Mouse (Mus musculus): Measurements from ENCODE around the gene Bcl3. TPM values are rescaled to one million over a fixed set of nuclear protein-coding genes. Genes with fewer than 3 reads are reported as not detected.

Bcl3 gene
- polyA plus RNA-seq, 1 experiment: 0.42 TPM

GRCm38 (mm10) chr7:19840371-19840770 is 17.8 kb upstream of the Bcl3 start:
- H3K4me1 ChIP-seq (ENCODE audit: control insufficient read depth, insufficient read depth, low read length): no peaks in the 10 kb centered on the region
- no peak overlapping the region for H3K4me3 ChIP-seq (ENCODE audit: insufficient read depth, low read length)
- no peak overlapping the region for H3K27ac ChIP-seq (ENCODE audit: insufficient read depth, low read length)
- no peak for TF ChIP-seq CTCF (IDR thresholded peaks at IDR 0.05; ENCODE audit: extremely low read depth, insufficient read depth, low read length)
- no peak for TF ChIP-seq POLR2A (IDR thresholded peaks at IDR 0.05; ENCODE audit: extremely low read depth, insufficient read depth, low read length)

- TF ChIP-seq POLR2A (IDR thresholded peaks at IDR 0.05; ENCODE audit: extremely low read depth, insufficient read depth, low read length) (no peak), CTCF (IDR thresholded peaks at IDR 0.05; ENCODE audit: extremely low read depth, insufficient read depth, low read length) (no peak)
- Histone ChIP-seq H3K4me3 (ENCODE audit: insufficient read depth, low read length) (no peak overlapping the region), H3K4me1 (ENCODE audit: control insufficient read depth, insufficient read depth, low read length) (no peaks in the 10 kb centered on the region), H3K27ac (ENCODE audit: insufficient read depth, low read length) (no peak overlapping the region)
Observed at GRCm38 (mm10) chr7:19836843-19837242, 14.3 kb upstream of the Bcl3 start.

GRCm38 (mm10) chr7:19834055-19834454 is 11.5 kb upstream of the Bcl3 start:
- Histone ChIP-seq H3K4me1 (ENCODE audit: control insufficient read depth, insufficient read depth, low read length) (no peaks in the 10 kb centered on the region), H3K27ac (ENCODE audit: insufficient read depth, low read length) (no peak overlapping the region), H3K4me3 (ENCODE audit: insufficient read depth, low read length) (no peak overlapping the region)
- TF ChIP-seq CTCF (IDR thresholded peaks at IDR 0.05; ENCODE audit: extremely low read depth, insufficient read depth, low read length) (no peak), POLR2A (IDR thresholded peaks at IDR 0.05; ENCODE audit: extremely low read depth, insufficient read depth, low read length) (no peak)

- TF ChIP-seq POLR2A (IDR thresholded peaks at IDR 0.05; ENCODE audit: extremely low read depth, insufficient read depth, low read length) (no peak), CTCF (IDR thresholded peaks at IDR 0.05; ENCODE audit: extremely low read depth, insufficient read depth, low read length) (no peak)
- H3K4me1 ChIP-seq (ENCODE audit: control insufficient read depth, insufficient read depth, low read length): no peaks in the 10 kb centered on the region
- H3K27ac ChIP-seq (ENCODE audit: insufficient read depth, low read length): no peak overlapping the region
- no peak overlapping the region for H3K4me3 ChIP-seq (ENCODE audit: insufficient read depth, low read length)
Observed at GRCm38 (mm10) chr7:19831837-19832236, 9.3 kb upstream of the Bcl3 start.

- Histone ChIP-seq H3K4me3 (ENCODE audit: insufficient read depth, low read length) (no peak overlapping the region), H3K4me1 (ENCODE audit: control insufficient read depth, insufficient read depth, low read length) (no peaks in the 10 kb centered on the region), H3K27ac (ENCODE audit: insufficient read depth, low read length) (no peak overlapping the region)
- no peak for TF ChIP-seq CTCF (IDR thresholded peaks at IDR 0.05; ENCODE audit: extremely low read depth, insufficient read depth, low read length)
- no peak for TF ChIP-seq POLR2A (IDR thresholded peaks at IDR 0.05; ENCODE audit: extremely low read depth, insufficient read depth, low read length)
Observed at GRCm38 (mm10) chr7:19830682-19831156, 8.1 kb upstream of the Bcl3 start.

GRCm38 (mm10) chr7:19829694-19830093 is 7.1 kb upstream of the Bcl3 start:
- TF ChIP-seq POLR2A (IDR thresholded peaks at IDR 0.05; ENCODE audit: extremely low read depth, insufficient read depth, low read length) (no peak), CTCF (IDR thresholded peaks at IDR 0.05; ENCODE audit: extremely low read depth, insufficient read depth, low read length) (no peak)
- Histone ChIP-seq H3K4me3 (ENCODE audit: insufficient read depth, low read length) (no peak overlapping the region), H3K4me1 (ENCODE audit: control insufficient read depth, insufficient read depth, low read length) (no peaks in the 10 kb centered on the region), H3K27ac (ENCODE audit: insufficient read depth, low read length) (no peak overlapping the region)

GRCm38 (mm10) chr7:19826756-19827155 is 4.2 kb upstream of the Bcl3 start:
- Histone ChIP-seq H3K4me3 (ENCODE audit: insufficient read depth, low read length) (no peak overlapping the region), H3K27ac (ENCODE audit: insufficient read depth, low read length) (no peak overlapping the region), H3K4me1 (ENCODE audit: control insufficient read depth, insufficient read depth, low read length) (no peaks in the 10 kb centered on the region)
- TF ChIP-seq CTCF (IDR thresholded peaks at IDR 0.05; ENCODE audit: extremely low read depth, insufficient read depth, low read length): no peak
- no peak for TF ChIP-seq POLR2A (IDR thresholded peaks at IDR 0.05; ENCODE audit: extremely low read depth, insufficient read depth, low read length)

- Histone ChIP-seq H3K4me1 (ENCODE audit: control insufficient read depth, insufficient read depth, low read length) (no peaks in the 10 kb centered on the region), H3K27ac (ENCODE audit: insufficient read depth, low read length) (0 out of 2 replicates have a peak overlapping the region, but pooled peaks have one; percentile 10), H3K4me3 (ENCODE audit: insufficient read depth, low read length) (no peak overlapping the region)
- TF ChIP-seq CTCF (IDR thresholded peaks at IDR 0.05; ENCODE audit: extremely low read depth, insufficient read depth, low read length) (no peak), POLR2A (IDR thresholded peaks at IDR 0.05; ENCODE audit: extremely low read depth, insufficient read depth, low read length) (no peak)
Observed at GRCm38 (mm10) chr7:19824182-19824973, 1.8 kb upstream of the Bcl3 start.

GRCm38 (mm10) chr7:19823256-19824181 is 949 bp upstream of the Bcl3 start:
- no peak overlapping the region for H3K4me3 ChIP-seq (ENCODE audit: insufficient read depth, low read length)
- 0 out of 2 replicates have a peak overlapping the region, but pooled peaks have one; percentile 10 for H3K27ac ChIP-seq (ENCODE audit: insufficient read depth, low read length)
- no peaks in the 10 kb centered on the region for H3K4me1 ChIP-seq (ENCODE audit: control insufficient read depth, insufficient read depth, low read length)
- TF ChIP-seq CTCF (IDR thresholded peaks at IDR 0.05; ENCODE audit: extremely low read depth, insufficient read depth, low read length) (no peak), POLR2A (IDR thresholded peaks at IDR 0.05; ENCODE audit: extremely low read depth, insufficient read depth, low read length) (no peak)

Data from cortical plate, adult 2 months (tissue).